34 mouse cellular contexts compared by ENCODE assay signal in the genomic region with DNA sequence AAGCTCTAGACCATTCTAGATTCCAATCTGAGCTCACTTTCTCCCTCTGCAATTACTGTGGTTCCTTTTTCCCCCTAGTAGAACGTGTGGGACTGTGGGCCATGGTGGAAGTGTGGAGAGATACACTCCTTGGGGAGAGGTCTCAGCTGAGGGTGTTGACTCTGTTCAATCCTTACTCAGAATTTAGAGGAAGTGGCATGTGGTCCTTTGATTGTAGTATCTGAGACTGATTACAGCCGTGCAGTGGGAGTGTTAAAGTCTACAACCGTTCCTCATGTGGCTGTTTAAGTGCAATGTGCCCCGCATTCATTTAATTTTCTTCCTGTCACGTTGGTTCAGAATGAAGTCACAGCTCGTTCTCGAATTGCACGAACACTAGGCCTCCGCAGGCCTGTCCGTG. TPM values are rescaled to one million over a fixed set of nuclear protein-coding genes. Genes with fewer than 3 reads are reported as not detected.
"Had no signal": no experiment of that assay in that cellular context is flagged by ENCODE, and none has a peak within 500 bp of the region (broad histone marks: within the 10 kb centered on the region; RNA-seq: fewer than 3 reads in every experiment).

No protein-coding gene starts in this region.

- H3K4me3 ChIP-seq: embryonic facial prominence, embryonic 10.5 days; embryonic facial prominence, embryonic 12.5 days; embryonic facial prominence, embryonic 13.5 days; embryonic facial prominence, embryonic 15.5 days; erythroblast, embryonic 14.5 days; forebrain, embryonic 10.5 days; forebrain, embryonic 12.5 days; forebrain, embryonic 13.5 days; forebrain, embryonic 15.5 days; gastrocnemius, adult 2 months; heart, adult 2 months; heart, embryonic 10.5 days had no signal

- H3K9me3 ChIP-seq: embryonic facial prominence, embryonic 10.5 days; embryonic facial prominence, embryonic 12.5 days; embryonic facial prominence, embryonic 13.5 days; embryonic facial prominence, embryonic 15.5 days; forebrain, embryonic 10.5 days; forebrain, embryonic 12.5 days; forebrain, embryonic 13.5 days; forebrain, embryonic 15.5 days; heart, embryonic 10.5 days had no signal

- ATAC-seq: forebrain, embryonic 13.5 days; forebrain, embryonic 14.5 days; forebrain, embryonic 15.5 days; forebrain, embryonic 16.5 days; forebrain, postnatal 0 days had no signal

- H3K27ac ChIP-seq: embryonic facial prominence, embryonic 10.5 days; embryonic facial prominence, embryonic 12.5 days; embryonic facial prominence, embryonic 13.5 days; embryonic facial prominence, embryonic 15.5 days; forebrain, embryonic 10.5 days; forebrain, embryonic 12.5 days; forebrain, embryonic 13.5 days; forebrain, embryonic 15.5 days; gastrocnemius, adult 2 months; heart, adult 2 months; heart, embryonic 10.5 days had no signal

- H3K27me3 ChIP-seq: embryonic facial prominence, embryonic 12.5 days; embryonic facial prominence, embryonic 13.5 days; embryonic facial prominence, embryonic 15.5 days; forebrain, embryonic 12.5 days; forebrain, embryonic 13.5 days; forebrain, embryonic 15.5 days had no signal

- DNase-seq: cerebellum, postnatal 10 days; cerebellum, postnatal 14 days; cerebellum, postnatal 25 days; cerebellum, postnatal 36 days; embryo, embryonic 11 days; forebrain, postnatal 0 days; gastrocnemius, adult 2 months; gastrocnemius, postnatal 10 days; gastrocnemius, postnatal 14 days; gastrocnemius, postnatal 25 days; gastrocnemius, postnatal 36 days; heart, adult 18-20 months; heart, adult 2 months had no signal

- H3K4me1 ChIP-seq: embryonic facial prominence, embryonic 10.5 days; embryonic facial prominence, embryonic 12.5 days; embryonic facial prominence, embryonic 13.5 days; embryonic facial prominence, embryonic 15.5 days; forebrain, embryonic 10.5 days; forebrain, embryonic 12.5 days; forebrain, embryonic 13.5 days; forebrain, embryonic 15.5 days; heart, embryonic 10.5 days had no signal

- H3K4me2 ChIP-seq: embryonic facial prominence, embryonic 12.5 days; embryonic facial prominence, embryonic 13.5 days; embryonic facial prominence, embryonic 15.5 days; forebrain, embryonic 12.5 days; forebrain, embryonic 13.5 days; forebrain, embryonic 15.5 days; heart, embryonic 11.5 days had no signal

- H3K9ac ChIP-seq: embryonic facial prominence, embryonic 12.5 days; embryonic facial prominence, embryonic 13.5 days; embryonic facial prominence, embryonic 15.5 days; forebrain, embryonic 12.5 days; forebrain, embryonic 13.5 days; forebrain, embryonic 15.5 days; forebrain, postnatal 0 days had no signal

RNA-seq across cellular contexts. Expression of gene Cdhr5, which starts 20.4 kb away (rescaled TPM):
- total RNA-seq: common myeloid progenitor, adult 5-6 weeks; forebrain, postnatal 0 days; gastrocnemius, adult 18-20 months; gastrocnemius, adult 2 months; gastrocnemius, adult 8-10 months; granulocyte monocyte progenitor cell, adult 5-6 weeks; heart, adult 18-20 months; heart, adult 2 months; heart, adult 8-10 months had no signal
- polyA plus RNA-seq: cortical plate, adult 2 months; embryonic facial prominence, embryonic 11.5 days; embryonic facial prominence, embryonic 12.5 days; embryonic facial prominence, embryonic 13.5 days; erythroblast, embryonic 14.5 days; forebrain, embryonic 10.5 days; forebrain, embryonic 11.5 days; forebrain, embryonic 12.5 days; forebrain, embryonic 13.5 days; forebrain, embryonic 14.5 days; forebrain, embryonic 15.5 days; forebrain, embryonic 16.5 days; forebrain, postnatal 0 days; heart, adult 2 months; heart, embryonic 10.5 days; heart, embryonic 11.5 days had no signal

RNA-seq across cellular contexts. Expression of gene Sct, which starts 22.8 kb away (rescaled TPM):
- total RNA-seq: common myeloid progenitor, adult 5-6 weeks; forebrain, postnatal 0 days; gastrocnemius, adult 18-20 months; gastrocnemius, adult 2 months; gastrocnemius, adult 8-10 months; gastrocnemius, postnatal 36 days; granulocyte monocyte progenitor cell, adult 5-6 weeks; heart, adult 18-20 months; heart, adult 2 months; heart, adult 8-10 months had no signal
- polyA plus RNA-seq: erythroblast, embryonic 14.5 days; heart, adult 2 months had no signal

RNA-seq across cellular contexts. Expression of gene Drd4, which starts 35.6 kb away (rescaled TPM):
- total RNA-seq: common myeloid progenitor, adult 5-6 weeks; gastrocnemius, adult 18-20 months; gastrocnemius, adult 2 months; gastrocnemius, adult 8-10 months; gastrocnemius, postnatal 36 days; granulocyte monocyte progenitor cell, adult 5-6 weeks; heart, adult 18-20 months; heart, adult 2 months; heart, adult 8-10 months had no signal
- polyA plus RNA-seq: erythroblast, embryonic 14.5 days had no signal
